Mouse (Mus musculus) myocyte (in vitro differentiated cells): ENCODE measurements around the gene Nfu1. TPM values are rescaled to one million over a fixed set of nuclear protein-coding genes. Genes with fewer than 3 reads are reported as not detected.

ENCODE experiments used
- H3K27me3 ChIP-seq: one replicate; pipeline ENCODE4 v1.6.1; 2011; ENCODE audit not compliant: control insufficient read depth, insufficient read depth, insufficient read length
- H3K36me3 ChIP-seq: one replicate; pipeline ENCODE4 v1.6.1; 2011; ENCODE audit not compliant: control insufficient read depth, insufficient read depth
- H3K4me2 ChIP-seq: one replicate; pipeline ENCODE4 v1.6.1; 2011; ENCODE audit warnings: low read depth, control low read depth
- H3K4me3 ChIP-seq: one replicate; pipeline ENCODE4 v1.5.1; 2011; ENCODE audit warnings: mild to moderate bottlenecking, control low read depth, moderate library complexity
- H3K79me2 ChIP-seq: one replicate; pipeline ENCODE4 v1.6.1; 2011; ENCODE audit not compliant: control insufficient read depth, insufficient read depth
- H3ac ChIP-seq: one replicate; pipeline ENCODE4 v1.6.1; 2011; ENCODE audit not compliant: control insufficient read depth, insufficient read length
- CEBPB ChIP-seq: IDR thresholded peaks from 2 replicates; pipeline ENCODE4 v1.6.1; 2011; ENCODE audit warnings: mild to moderate bottlenecking, moderate library complexity; ENCODE audit not compliant: poor library complexity, insufficient read depth, severe bottlenecking
- E2F4 ChIP-seq: IDR thresholded peaks from one replicate; pipeline ENCODE4 v1.6.1; 2011; ENCODE audit warnings: mild to moderate bottlenecking, control low read depth, moderate library complexity; ENCODE audit not compliant: insufficient read depth
- MAX ChIP-seq: IDR thresholded peaks from one replicate; pipeline ENCODE4 v1.6.1; 2011; ENCODE audit warnings: low read depth, mild to moderate bottlenecking, control low read depth
- MYOD1 ChIP-seq, 3 experiments: IDR thresholded peaks; one replicate each; pipeline ENCODE4 v1.6.1; 2011; ENCODE audit warnings: control low read depth in 2 of 3, low read depth in 2 of 3, mild to moderate bottlenecking in 2 of 3, moderate library complexity in 1 of 3; ENCODE audit not compliant: insufficient read length in 2 of 3, control insufficient read depth in 1 of 3
- MYOG ChIP-seq, 3 experiments: IDR thresholded peaks; one replicate each; pipeline ENCODE4 v1.6.1; 2011; ENCODE audit warnings: control low read depth in 2 of 3, low read depth in 2 of 3, mild to moderate bottlenecking in 2 of 3; ENCODE audit not compliant: insufficient read length in 2 of 3, control insufficient read depth in 1 of 3, insufficient read depth in 1 of 3
- POLR2A ChIP-seq: IDR thresholded peaks from one replicate; pipeline ENCODE4 v1.6.1; 2011; ENCODE audit warnings: low read depth, mild to moderate bottlenecking, control low read depth, moderate library complexity; ENCODE audit not compliant: insufficient read length
- POLR2AphosphoS2 ChIP-seq: IDR thresholded peaks from one replicate; pipeline ENCODE4 v1.6.1; 2011; ENCODE audit warnings: low read depth, control low read depth; ENCODE audit not compliant: insufficient read length
- REST ChIP-seq: IDR thresholded peaks from one replicate; pipeline ENCODE4 v1.6.1; 2011; ENCODE audit warnings: mild to moderate bottlenecking, control low read depth, moderate library complexity; ENCODE audit not compliant: insufficient read depth, insufficient read length
- SRF ChIP-seq: IDR thresholded peaks from one replicate; pipeline ENCODE4 v1.6.1; 2011; ENCODE audit warnings: low read depth; ENCODE audit not compliant: control insufficient read depth, insufficient read length
- TCF12 ChIP-seq: IDR thresholded peaks from one replicate; pipeline ENCODE4 v1.6.1; 2011; ENCODE audit warnings: mild to moderate bottlenecking, control low read depth; ENCODE audit not compliant: poor library complexity, insufficient read depth, severe bottlenecking
- TCF3 ChIP-seq: IDR thresholded peaks from one replicate; pipeline ENCODE4 v1.6.1; 2011; ENCODE audit warnings: low read depth, control low read depth; ENCODE audit not compliant: insufficient read length
- USF1 ChIP-seq: IDR thresholded peaks from one replicate; pipeline ENCODE4 v1.6.1; 2011; ENCODE audit warnings: low read depth, mild to moderate bottlenecking, control low read depth, moderate library complexity
- polyA plus RNA-seq: library from polyadenylated mRNA; unstranded; fragments of >200 nt; fragmentation: generic; extraction: Trizol; gene quantifications from one replicate; pipeline ENCODE4 v1.2.1, GENCODE M21; 2012; ENCODE audit warnings: missing spikeins

The Nfu1 gene
- polyA plus RNA-seq, 1 experiment: 240 TPM

- peak in 1 of 3 experiments; percentile 70 for TF ChIP-seq MYOG (IDR thresholded peaks at IDR 0.05; ENCODE audit: control insufficient read depth in 1 of 3, insufficient read depth in 1 of 3, insufficient read length in 2 of 3, low read depth in 2 of 3)
- TF ChIP-seq SRF: no peak
- no peak for TF ChIP-seq TCF12
- TF ChIP-seq TCF3: no peak
- TF ChIP-seq MYOD1 (IDR thresholded peaks at IDR 0.05; ENCODE audit: control insufficient read depth in 1 of 3, insufficient read length in 2 of 3, low read depth in 2 of 3): peak in 2 of 3 experiments; percentile 50 to 53
- peak; percentile 67; the same call in 1 of the 2 replicates for TF ChIP-seq CEBPB
- TF ChIP-seq USF1: no peak
- TF ChIP-seq POLR2AphosphoS2: no peak
- no peak for TF ChIP-seq REST
- H3ac ChIP-seq: no peak overlapping the region
- H3K36me3 ChIP-seq: peaks cover 9% of the 10 kb centered on the region
- no peak overlapping the region for H3K4me3 ChIP-seq
- H3K79me2 ChIP-seq: no peaks in the 10 kb centered on the region
- peak overlapping the region; percentile 66 for H3K4me2 ChIP-seq
- no peaks in the 10 kb centered on the region for H3K27me3 ChIP-seq
Measured at GRCm38 (mm10) chr6:87002521-87003055, 6.4 kb upstream of the Nfu1 start.

DNA sequence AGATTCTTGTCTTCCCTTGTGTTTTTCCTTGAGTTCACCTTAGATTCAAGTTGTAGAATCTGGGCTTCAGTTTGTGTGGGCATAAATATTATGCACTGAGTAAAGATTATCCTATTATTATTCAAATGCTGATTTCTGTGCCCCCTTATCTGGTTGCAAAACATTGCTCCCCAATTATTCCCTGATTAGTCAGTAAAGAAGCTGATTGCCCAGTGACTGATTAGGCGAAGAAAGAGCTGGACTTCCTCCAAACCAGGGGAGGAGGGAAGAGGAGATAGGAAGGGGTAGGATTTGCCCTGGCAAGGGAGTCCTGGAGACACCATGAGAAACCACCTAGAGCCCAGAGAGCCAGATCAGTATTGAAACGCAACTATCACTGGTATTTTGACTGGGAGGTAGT lies 4.9 kb upstream of the Nfu1 start:
- Histone ChIP-seq H3K36me3 (no peaks in the 10 kb centered on the region), H3ac (no peak overlapping the region), H3K27me3 (no peaks in the 10 kb centered on the region), H3K79me2 (no peaks in the 10 kb centered on the region), H3K4me2 (no peak overlapping the region), H3K4me3 (no peak overlapping the region)
- TF ChIP-seq SRF (no peak), POLR2A (no peak), POLR2AphosphoS2 (no peak), TCF12 (no peak), CEBPB (no peak), MYOG (IDR thresholded peaks at IDR 0.05; ENCODE audit: control insufficient read depth in 1 of 3, insufficient read depth in 1 of 3, insufficient read length in 2 of 3, low read depth in 2 of 3) (no peak), TCF3 (no peak)

- TF ChIP-seq TCF3 (no peak), TCF12 (no peak), SRF (no peak), POLR2A (no peak), POLR2AphosphoS2 (no peak), MYOG (IDR thresholded peaks at IDR 0.05; ENCODE audit: control insufficient read depth in 1 of 3, insufficient read depth in 1 of 3, insufficient read length in 2 of 3, low read depth in 2 of 3) (no peak), E2F4 (no peak), REST (no peak), USF1 (no peak), MYOD1 (IDR thresholded peaks at IDR 0.05; ENCODE audit: control insufficient read depth in 1 of 3, insufficient read length in 2 of 3, low read depth in 2 of 3) (no peak), MAX (no peak), CEBPB (no peak)
- Histone ChIP-seq H3K4me2 (peak overlapping the region; percentile 21), H3ac (no peak overlapping the region), H3K79me2 (peaks cover 4% of the 10 kb centered on the region), H3K36me3 (no peaks in the 10 kb centered on the region), H3K27me3 (no peaks in the 10 kb centered on the region), H3K4me3 (no peak overlapping the region)
Measured at GRCm38 (mm10) chr6:87005577-87005976, 3.5 kb upstream of the Nfu1 start.

GRCm38 (mm10) chr6:87009692-87010328 lies 774 bp downstream of the Nfu1 start:
- H3K36me3 ChIP-seq: peaks cover 17% of the 10 kb centered on the region
- peaks cover 17% of the 10 kb centered on the region for H3K79me2 ChIP-seq
- no peak for TF ChIP-seq USF1
- TF ChIP-seq MYOG (IDR thresholded peaks at IDR 0.05; ENCODE audit: control insufficient read depth in 1 of 3, insufficient read depth in 1 of 3, insufficient read length in 2 of 3, low read depth in 2 of 3): peak in 1 of 3 experiments; percentile 20
- peak; percentile 100 for TF ChIP-seq POLR2A
- TF ChIP-seq SRF: no peak
- peak; percentile 99 for TF ChIP-seq POLR2AphosphoS2
- TF ChIP-seq E2F4: no peak
- no peak for TF ChIP-seq MYOD1 (IDR thresholded peaks at IDR 0.05; ENCODE audit: control insufficient read depth in 1 of 3, insufficient read length in 2 of 3, low read depth in 2 of 3)
- TF ChIP-seq REST: peak; percentile 32
- TF ChIP-seq TCF3: no peak
- TF ChIP-seq MAX: no peak
- 0 out of 2 replicates have a peak, but pooled peaks have one; percentile 46 for TF ChIP-seq CEBPB
- no peak for TF ChIP-seq TCF12
- H3ac ChIP-seq: peak overlapping the region; percentile 27
- H3K27me3 ChIP-seq: no peaks in the 10 kb centered on the region
- H3K4me3 ChIP-seq: peak overlapping the region; percentile 71
- H3K4me2 ChIP-seq: peak overlapping the region; percentile 94
